Mouse (Mus musculus) hindbrain, embryonic 10.5 days (tissue): ENCODE data around the gene Gm9970. TPM values are rescaled to one million over a fixed set of nuclear protein-coding genes. Genes with fewer than 3 reads are reported as not detected.

Experiments used
- DNase-seq: peaks from one replicate; pipeline ENCODE4 v3.0.0-alpha.2; 2017; ENCODE audit warnings: low spot score
- H3K27ac ChIP-seq: fragments of 300-500 bp; sonication (generic); 2 replicates; pipeline ENCODE4 v1.5.1; 2016; ENCODE audit warnings: mild to moderate bottlenecking, moderate library complexity
- H3K27me3 ChIP-seq: fragments of 300-500 bp; sonication (generic); 2 replicates; pipeline ENCODE4 v1.6.1; 2016; ENCODE audit warnings: mild to moderate bottlenecking; ENCODE audit not compliant: poor library complexity, insufficient read depth, severe bottlenecking
- H3K36me3 ChIP-seq: fragments of 300-500 bp; sonication (generic); 2 replicates; pipeline ENCODE4 v1.6.1; 2016; ENCODE audit warnings: mild to moderate bottlenecking, moderate library complexity
- H3K4me1 ChIP-seq: fragments of 300-500 bp; sonication (generic); replicated peaks from 2 replicates; pipeline ENCODE4 v1.6.1; 2016; ENCODE audit warnings: mild to moderate bottlenecking
- H3K4me3 ChIP-seq: fragments of 300-500 bp; sonication (generic); 2 replicates; pipeline ENCODE4 v1.5.1; 2016; ENCODE audit warnings: mild to moderate bottlenecking, moderate library complexity
- H3K9me3 ChIP-seq: fragments of 300-500 bp; sonication (generic); 2 replicates; pipeline ENCODE4 v1.6.1; 2016; ENCODE audit warnings: mild to moderate bottlenecking, moderate library complexity
- WGBS: fragments of 180-500 bp; shearing (Covaris S2); methylation state at CpG from one replicate; pipeline ENCODE4 v1.1.7; 2016; 5-methylcytosine and 5-hydroxymethylcytosine counted together
- polyA plus RNA-seq: library from polyadenylated mRNA; unstranded; fragments of >200 nt; fragmentation: Nextera tagmentation; extraction: Ambion mirVana; gene quantifications from 2 replicates; pipeline ENCODE4 v1.2.1, GENCODE M21; 2016

Gm9970 gene
- polyA plus RNA-seq, 1 experiment from 2014 or later, result 0.30 TPM

GRCm38 (mm10) chr5:31199321-31199892 is 41.6 kb downstream of the Gm9970 start:
- H3K27ac ChIP-seq, result no peak overlapping the region
- H3K4me3 ChIP-seq, result 0 out of 2 replicates have a peak overlapping the region, but pooled peaks have one; percentile 83
- peaks cover 25% of the 10 kb centered on the region for H3K4me1 ChIP-seq
- H3K36me3 ChIP-seq, result peaks cover 85% of the 10 kb centered on the region
- peaks cover 5% of the 10 kb centered on the region for H3K9me3 ChIP-seq
- no peaks in the 10 kb centered on the region for H3K27me3 ChIP-seq
- WGBS, result 94% methylated on average over 19 of the region's 19 CpGs
- DNase-seq, result no peak

DNA sequence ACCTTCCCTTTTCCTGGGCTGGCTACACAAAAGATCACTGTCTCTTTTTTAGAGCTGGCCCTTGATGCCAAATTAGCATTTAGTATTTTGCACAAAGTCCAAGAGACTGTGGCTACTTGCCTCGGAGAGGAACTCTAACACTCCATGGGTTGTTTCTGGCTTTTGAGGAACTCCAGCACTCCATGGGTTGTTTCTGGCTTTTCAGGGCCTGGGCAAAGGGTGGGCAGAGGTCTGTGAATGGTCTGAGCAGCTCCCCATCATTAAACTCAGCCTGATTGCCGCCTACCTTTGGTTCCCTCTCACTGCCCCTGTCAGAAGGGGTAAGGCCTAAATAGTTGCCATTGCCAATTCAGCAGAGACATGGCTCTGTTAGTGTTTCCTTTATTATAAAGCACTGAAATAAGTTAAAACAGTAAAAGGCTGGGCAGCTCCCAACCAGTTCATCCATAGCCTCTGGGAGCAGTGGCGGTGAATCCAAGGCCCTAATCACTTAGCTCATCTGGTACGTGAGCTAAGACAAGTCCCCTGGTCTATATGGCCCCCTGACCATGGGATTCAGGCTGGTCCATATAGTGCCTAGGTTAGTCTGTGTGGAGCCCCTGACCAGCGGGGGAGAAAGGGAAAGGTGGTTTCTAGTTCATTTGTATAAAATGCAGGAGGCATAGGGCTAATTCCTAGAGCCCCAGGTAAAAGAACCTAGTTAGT is 42.3 kb downstream of the Gm9970 start:
- Histone ChIP-seq H3K4me1 (peaks cover 31% of the 10 kb centered on the region), H3K27ac (no peak overlapping the region), H3K27me3 (no peaks in the 10 kb centered on the region), H3K36me3 (peaks cover 81% of the 10 kb centered on the region), H3K4me3 (no peak overlapping the region), H3K9me3 (peaks cover 5% of the 10 kb centered on the region)
- WGBS, result 88% methylated on average over 5 of the region's 5 CpGs
- no peak for DNase-seq

DNA sequence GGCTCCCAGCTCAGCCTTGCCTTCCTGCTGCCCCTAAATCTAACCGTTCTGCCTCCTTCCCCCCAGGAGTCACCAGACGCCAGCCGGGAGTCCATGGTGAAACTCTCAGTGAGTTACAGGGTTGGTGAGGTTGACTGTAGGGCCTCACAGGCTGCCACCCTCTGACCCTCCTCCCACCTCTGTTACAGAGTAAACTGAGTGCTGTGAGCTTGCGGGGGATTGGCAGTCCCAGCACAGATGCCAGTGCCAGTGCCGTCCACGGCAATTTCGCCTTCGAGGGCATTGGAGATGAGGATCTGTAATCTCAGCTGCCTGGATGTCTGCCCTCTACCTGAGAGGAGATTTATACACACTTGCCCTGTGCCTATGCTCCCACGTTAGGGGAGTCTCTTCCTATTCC is 42.9 kb downstream of the Gm9970 start:
- H3K9me3 ChIP-seq, result peaks cover 5% of the 10 kb centered on the region

DNA sequence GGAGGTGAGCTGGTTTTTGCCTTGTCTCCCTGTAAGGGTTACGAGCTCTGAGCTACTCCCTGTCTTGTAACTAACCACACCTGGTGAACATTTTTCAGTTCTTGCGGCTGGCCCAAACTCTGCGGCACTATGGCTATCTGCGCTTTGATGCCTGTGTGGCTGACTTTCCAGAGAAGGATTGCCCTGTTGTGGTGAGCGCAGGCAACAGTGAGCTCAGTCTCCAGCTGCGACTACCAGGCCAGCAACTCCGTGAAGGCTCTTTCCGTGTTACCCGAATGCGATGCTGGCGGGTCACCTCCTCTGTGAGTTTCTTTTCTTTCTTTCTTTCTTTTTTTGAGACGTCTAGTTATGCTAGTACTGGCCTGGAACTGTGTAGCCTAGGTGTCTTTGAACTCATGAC is 44.0 kb downstream of the Gm9970 start:
- Histone ChIP-seq H3K27me3 (no peaks in the 10 kb centered on the region), H3K4me1 (peaks cover 31% of the 10 kb centered on the region), H3K9me3 (peaks cover 5% of the 10 kb centered on the region), H3K36me3 (peaks cover 66% of the 10 kb centered on the region), H3K27ac (no peak overlapping the region), H3K4me3 (no peak overlapping the region)
- WGBS, result 94% methylated on average over 12 of the region's 12 CpGs
- no peak for DNase-seq

More for the DNA sequence above, 42.9 kb downstream of the Gm9970 start:
- no peak overlapping the region for H3K4me3 ChIP-seq
- no peaks in the 10 kb centered on the region for H3K27me3 ChIP-seq
- peaks cover 75% of the 10 kb centered on the region for H3K36me3 ChIP-seq
- WGBS, result 87% methylated on average over 9 of the region's 9 CpGs
- no peak for DNase-seq
- H3K27ac ChIP-seq, result no peak overlapping the region
- H3K4me1 ChIP-seq, result peaks cover 32% of the 10 kb centered on the region

- H3K4me1 ChIP-seq, result peaks cover 36% of the 10 kb centered on the region
- peaks cover 5% of the 10 kb centered on the region for H3K9me3 ChIP-seq
- H3K4me3 ChIP-seq, result no peak overlapping the region
- H3K27me3 ChIP-seq, result no peaks in the 10 kb centered on the region
- no peak for DNase-seq
- WGBS, result 94% methylated on average over 10 of the region's 10 CpGs
- H3K36me3 ChIP-seq, result peaks cover 70% of the 10 kb centered on the region
- no peak overlapping the region for H3K27ac ChIP-seq
These were observed 44.8 kb downstream of the Gm9970 start for GRCm38 (mm10) chr5:31196207-31196606.

GRCm38 (mm10) chr5:31195671-31196070 is 45.4 kb downstream of the Gm9970 start:
- Histone ChIP-seq H3K9me3 (peaks cover 5% of the 10 kb centered on the region), H3K36me3 (peaks cover 75% of the 10 kb centered on the region), H3K27ac (no peak overlapping the region), H3K4me3 (no peak overlapping the region), H3K4me1 (peaks cover 30% of the 10 kb centered on the region), H3K27me3 (no peaks in the 10 kb centered on the region)
- no peak for DNase-seq
- 92% methylated on average over 4 of the region's 4 CpGs for WGBS

DNA sequence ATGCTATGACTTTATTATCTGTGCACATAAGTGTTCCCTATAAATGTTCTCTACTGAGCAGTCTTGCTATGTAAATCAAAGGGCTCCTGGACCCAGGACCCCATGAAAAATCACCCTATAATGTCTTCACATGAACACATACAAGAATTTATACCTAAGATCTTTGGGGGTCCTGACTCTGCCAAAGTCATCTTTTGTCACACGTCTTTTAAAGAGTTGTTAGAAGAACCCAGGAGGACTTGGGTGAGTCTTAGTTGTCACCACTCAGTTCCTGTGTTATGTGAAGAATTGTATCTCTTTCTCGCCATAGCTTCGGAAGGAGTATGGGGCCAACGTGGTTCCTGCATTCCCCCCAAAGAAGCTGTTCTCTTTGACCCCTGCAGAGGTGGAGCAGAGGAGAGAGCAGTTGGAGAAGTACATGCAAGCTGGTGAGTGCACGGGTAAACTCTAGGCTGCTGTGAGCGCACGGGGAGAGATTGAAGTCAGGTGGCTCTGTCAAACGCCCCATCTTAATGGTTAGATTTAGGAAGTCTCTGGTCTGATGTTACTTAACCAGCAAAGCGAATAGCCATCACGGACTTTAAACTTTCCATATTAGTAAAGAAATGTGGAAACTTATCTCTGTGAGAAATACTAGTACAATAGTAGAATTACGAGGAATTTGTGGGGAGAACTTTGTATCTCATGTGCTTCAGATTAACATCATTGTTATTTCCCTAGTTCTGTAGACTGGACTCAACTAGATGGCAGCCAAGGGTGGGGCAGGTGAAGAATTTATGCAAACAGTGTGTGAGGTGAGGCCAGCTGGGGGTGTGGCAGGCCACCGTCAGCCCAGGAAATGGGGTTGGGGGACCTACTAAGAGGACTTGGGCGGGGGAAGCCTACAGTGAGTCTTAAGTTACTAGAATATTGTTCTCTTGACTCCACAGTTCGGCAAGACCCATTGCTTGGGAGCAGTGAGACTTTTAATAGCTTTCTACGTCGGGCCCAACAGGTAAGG is 46.2 kb downstream of the Gm9970 start:
- no peak for DNase-seq
- 94% methylated on average over 16 of the region's 16 CpGs for WGBS

GRCm38 (mm10) chr5:31193631-31194281 is 47.3 kb downstream of the Gm9970 start:
- no peaks in the 10 kb centered on the region for H3K9me3 ChIP-seq
- peak overlapping the region; percentile 92 for H3K27ac ChIP-seq
- H3K4me3 ChIP-seq, result peak overlapping the region; percentile 94
- 15% methylated on average over 25 of the region's 25 CpGs for WGBS
- no peak for DNase-seq
- no peaks in the 10 kb centered on the region for H3K27me3 ChIP-seq
- H3K36me3 ChIP-seq, result peaks cover 74% of the 10 kb centered on the region
- H3K4me1 ChIP-seq, result peaks cover 24% of the 10 kb centered on the region

More for the DNA sequence above, 46.2 kb downstream of the Gm9970 start:
- H3K36me3 ChIP-seq, result peaks cover 75% of the 10 kb centered on the region
- no peaks in the 10 kb centered on the region for H3K27me3 ChIP-seq
- H3K9me3 ChIP-seq, result no peaks in the 10 kb centered on the region
- peaks cover 24% of the 10 kb centered on the region for H3K4me1 ChIP-seq
- H3K27ac ChIP-seq, result no peak overlapping the region
- H3K4me3 ChIP-seq, result peak overlapping the region; percentile 94

GRCm38 (mm10) chr5:31192939-31193630 is 47.9 kb downstream of the Gm9970 start, which contains the start of the genes Snx17 and Eif2b4:
Gene Snx17 (plus strand): TSS chr5:31193227.
Gene Eif2b4 (minus strand): TSS chr5:31193430.
- no peaks in the 10 kb centered on the region for H3K9me3 ChIP-seq
- DNase-seq, result peak; percentile 99
- peaks cover 24% of the 10 kb centered on the region for H3K4me1 ChIP-seq
- H3K4me3 ChIP-seq, result peak within 1 kb of the TSS; percentile 94
- 0% methylated on average over 48 of the region's 48 CpGs for WGBS
- no peaks in the 10 kb centered on the region for H3K27me3 ChIP-seq
- H3K36me3 ChIP-seq, result peaks cover 74% of the 10 kb centered on the region
- peak within 1 kb of the TSS; percentile 92 for H3K27ac ChIP-seq

DNA sequence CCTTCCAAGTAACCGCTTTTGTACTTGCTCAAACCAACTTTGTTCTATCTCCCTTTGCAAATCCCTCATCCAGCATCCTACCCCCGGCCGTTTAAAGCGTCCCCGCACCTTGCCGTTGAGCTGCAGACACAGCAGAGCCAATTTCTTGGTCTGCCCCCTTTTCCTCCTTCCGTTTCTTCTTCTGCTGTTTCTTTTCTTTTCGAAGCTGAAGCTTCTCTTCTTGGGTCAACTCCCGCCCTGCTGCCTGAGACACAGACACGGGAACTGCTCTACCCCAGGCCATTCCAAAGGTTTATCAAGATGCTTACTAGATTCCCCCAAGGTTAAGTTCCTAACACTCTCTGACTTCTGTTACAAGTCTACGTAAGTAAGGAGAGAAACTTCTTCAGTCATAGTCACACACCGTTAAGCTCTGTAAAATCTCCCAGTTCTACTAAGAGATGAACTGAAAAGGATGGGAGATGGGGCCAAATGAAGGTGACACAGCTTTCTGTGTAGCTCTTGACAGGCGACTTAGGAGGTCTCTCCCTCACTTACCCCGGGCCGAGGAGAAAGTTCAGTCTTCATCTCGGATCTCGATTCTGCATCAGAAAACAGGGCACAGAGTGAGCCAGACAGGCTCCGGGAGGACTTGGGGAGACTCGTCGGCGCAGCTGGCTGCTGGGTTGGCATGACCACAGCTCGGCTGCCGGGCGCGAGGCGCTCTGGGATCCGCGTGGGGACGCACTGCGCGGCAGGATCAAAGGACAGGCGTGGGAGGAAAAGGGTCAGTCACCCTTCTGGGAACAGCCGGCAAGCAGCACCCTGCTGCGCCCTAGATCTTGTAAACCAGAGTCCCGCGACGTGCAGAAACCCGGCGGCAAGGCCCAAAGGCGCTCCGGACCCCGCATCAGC is 48.7 kb downstream of the Gm9970 start:
- Histone ChIP-seq H3K9me3 (no peaks in the 10 kb centered on the region), H3K27me3 (no peaks in the 10 kb centered on the region), H3K36me3 (peaks cover 74% of the 10 kb centered on the region), H3K27ac (peak overlapping the region; percentile 92), H3K4me3 (peak overlapping the region; percentile 94), H3K4me1 (peaks cover 24% of the 10 kb centered on the region)
- DNase-seq, result no peak
- WGBS, result 17% methylated on average over 42 of the region's 42 CpGs
